Mouse (Mus musculus) frontal cortex, postnatal 25 days (tissue): ENCODE measurements around the gene Golph3.
"Not testable (repeated sequence)": the region's sequence is repeated elsewhere in the genome, so short reads cannot be mapped to it uniquely, and the experiment has no call there.

Experiments used
- DNase-seq, 2 experiments: peaks; one replicate each; pipeline ENCODE4 v3.0.0; 2022; ENCODE audit warnings: low spot score in 2 of 2

Golph3 gene

GRCm38 (mm10) chr15:12357459-12357858, 36.2 kb downstream of the Golph3 start:
- DNase-seq = no peak

- DNase-seq = no peak
Observed at GRCm38 (mm10) chr15:12358384-12358783, 37.1 kb downstream of the Golph3 start.

- DNase-seq = no peak
Observed at GRCm38 (mm10) chr15:12360519-12361212, 39.4 kb downstream of the Golph3 start.

GRCm38 (mm10) chr15:12362001-12362700, 40.9 kb downstream of the Golph3 start:
- no peak for DNase-seq

- no peak for DNase-seq
Observed at GRCm38 (mm10) chr15:12362701-12363040, 41.4 kb downstream of the Golph3 start.

- no peak for DNase-seq
Observed at GRCm38 (mm10) chr15:12364096-12364495, 42.8 kb downstream of the Golph3 start.

GRCm38 (mm10) chr15:12365416-12366071, 44.3 kb downstream of the Golph3 start:
- no peak for DNase-seq

- DNase-seq = peak in 1 of 2 experiments; percentile 41
Observed at GRCm38 (mm10) chr15:12366072-12366469, 44.8 kb downstream of the Golph3 start.

GRCm38 (mm10) chr15:12366580-12367305, 45.5 kb downstream of the Golph3 start:
- not testable (repeated sequence) for DNase-seq

- no peak for DNase-seq
Observed at GRCm38 (mm10) chr15:12367306-12368080, 46.2 kb downstream of the Golph3 start.

- DNase-seq = no peak
Observed at GRCm38 (mm10) chr15:12368357-12368756, 47.1 kb downstream of the Golph3 start.

- no peak for DNase-seq
Observed at GRCm38 (mm10) chr15:12368850-12369249, 47.6 kb downstream of the Golph3 start.

- no peak for DNase-seq
Observed at GRCm38 (mm10) chr15:12370096-12370495, 48.8 kb downstream of the Golph3 start.

GRCm38 (mm10) chr15:12371183-12371582, 49.9 kb downstream of the Golph3 start:
- peak; percentile 53 to 67 for DNase-seq

- no peak for DNase-seq
Observed at GRCm38 (mm10) chr15:12373496-12373895, 52.2 kb downstream of the Golph3 start.

- DNase-seq = no peak
Observed at GRCm38 (mm10) chr15:12373918-12374317, 52.7 kb downstream of the Golph3 start.

GRCm38 (mm10) chr15:12374916-12375315, 53.7 kb downstream of the Golph3 start:
- no peak for DNase-seq

- peak; percentile 42 to 65 for DNase-seq
Observed at GRCm38 (mm10) chr15:12375641-12376311, 54.5 kb downstream of the Golph3 start.

- no peak for DNase-seq
Observed at GRCm38 (mm10) chr15:12376491-12377069, 55.3 kb downstream of the Golph3 start.

GRCm38 (mm10) chr15:12377800-12378199, 56.5 kb downstream of the Golph3 start:
- no peak for DNase-seq
